Mouse (Mus musculus) liver, embryonic 14 days (tissue): ENCODE results near the gene Ndufs7. TPM values are rescaled to one million over a fixed set of nuclear protein-coding genes. Genes with fewer than 3 reads are reported as not detected.

Experiments used
- polyA plus RNA-seq: library from polyadenylated mRNA; depleted of rRNA; stranded (reverse); fragments of >200 nt; gene quantifications from 2 replicates; pipeline ENCODE4 v1.2.3, GENCODE M21; 2012; rRNA removed

The Ndufs7 gene
- polyA plus RNA-seq, result 170 and 176 TPM in 2 replicates

GRCm38 (mm10) chr10:80248971-80249640 lies at the start of gene Ndufs7:
Ndufs7 (plus strand) TSS chr10:80249121.

GRCm38 (mm10) chr10:80226416-80227165 lies 22.3 kb upstream of the Ndufs7 start, which contains the start of gene Mum1:
Mum1 (plus strand) TSS chr10:80226434.

GRCm38 (mm10) chr10:80260642-80261584 lies 12.0 kb downstream of the Ndufs7 start, which contains the start of the genes Gamt and Dazap1:
Gamt (minus strand) TSS chr10:80261012.
Dazap1 (plus strand) TSS chr10:80261486.

GRCm38 (mm10) chr10:80292251-80293146 lies 43.6 kb downstream of the Ndufs7 start, which contains the start of gene Rps15:
Rps15 (plus strand) TSS chr10:80292453.

GRCm38 (mm10) chr10:80295618-80296425 lies 46.9 kb downstream of the Ndufs7 start, which contains the start of gene Apc2:
Apc2 (plus strand) TSS chr10:80295977.

Other genes with a start within 250 kb of the Ndufs7 start
- 17.5 and 19.8 TPM in 2 replicates for gene Arhgap45, start 232.5 kb upstream of the Ndufs7 start, polyA plus RNA-seq
- 118 and 119 TPM in 2 replicates for gene Polr2e, start 209.3 kb upstream of the Ndufs7 start, polyA plus RNA-seq
- gene Gpx4, start 202.0 kb upstream of the Ndufs7 start, polyA plus RNA-seq, result 378 and 411 TPM in 2 replicates
- gene Sbno2, start 143.6 kb upstream of the Ndufs7 start, polyA plus RNA-seq, result 8.9 and 9.8 TPM in 2 replicates
- gene Stk11, start 133.3 kb upstream of the Ndufs7 start, polyA plus RNA-seq, result 88.1 and 91.3 TPM in 2 replicates
- gene Atp5d, start 110.5 kb upstream of the Ndufs7 start, polyA plus RNA-seq, result 174 and 199 TPM in 2 replicates
- 1.4 and 1.8 TPM in 2 replicates for gene Cbarp, start 108.3 kb upstream of the Ndufs7 start, polyA plus RNA-seq
- gene Midn, start 100.8 kb upstream of the Ndufs7 start, polyA plus RNA-seq, result 8.2 and 9.9 TPM in 2 replicates
- 19.1 and 20.7 TPM in 2 replicates for gene Cirbp, start 83.1 kb upstream of the Ndufs7 start, polyA plus RNA-seq
- gene 1600002K03Rik, start 76.2 kb upstream of the Ndufs7 start, polyA plus RNA-seq, result 8.6 TPM in 2 replicates
- 0.37 and 0.46 TPM in 2 replicates for gene Efna2, start 69.6 kb upstream of the Ndufs7 start, polyA plus RNA-seq
- 18.1 and 18.9 TPM in 2 replicates for gene Mum1, start 22.7 kb upstream of the Ndufs7 start, polyA plus RNA-seq
- 31.8 and 38.8 TPM in 2 replicates for gene Gamt, start 11.9 kb downstream of the Ndufs7 start, polyA plus RNA-seq
- 77.1 and 86.4 TPM in 2 replicates for gene Dazap1, start 12.4 kb downstream of the Ndufs7 start, polyA plus RNA-seq
- gene Rps15, start 43.3 kb downstream of the Ndufs7 start, polyA plus RNA-seq, result 2,101 and 2,143 TPM in 2 replicates
- gene Apc2, start 46.9 kb downstream of the Ndufs7 start, polyA plus RNA-seq, result 0.02 and 0.09 TPM in 2 replicates
- gene 2310011J03Rik, start 71.4 kb downstream of the Ndufs7 start, polyA plus RNA-seq, result 22.5 and 25.2 TPM in 2 replicates
- 5.6 and 6.8 TPM in 2 replicates for gene Pcsk4, start 80.4 kb downstream of the Ndufs7 start, polyA plus RNA-seq
- 18.7 and 23.4 TPM in 2 replicates for gene Reep6, start 80.8 kb downstream of the Ndufs7 start, polyA plus RNA-seq
- 1.6 and 1.7 TPM in 2 replicates for gene Adamtsl5, start 99.3 kb downstream of the Ndufs7 start, polyA plus RNA-seq
- 0.13 and 0.15 TPM in 2 replicates for gene Plk5, start 107.3 kb downstream of the Ndufs7 start, polyA plus RNA-seq
- 3.0 and 3.5 TPM in 2 replicates for gene Mex3d, start 138.5 kb downstream of the Ndufs7 start, polyA plus RNA-seq
- 77.4 and 79.2 TPM in 2 replicates for gene Mbd3, start 150.4 kb downstream of the Ndufs7 start, polyA plus RNA-seq
- gene Uqcr11, start 157.7 kb downstream of the Ndufs7 start, polyA plus RNA-seq, result 546 and 582 TPM in 2 replicates
- 48.7 and 53.7 TPM in 2 replicates for gene Tcf3, start 184.5 kb downstream of the Ndufs7 start, polyA plus RNA-seq
- gene Onecut3, start 245.7 kb downstream of the Ndufs7 start, polyA plus RNA-seq, result 0.02 TPM in 2 replicates